Mouse (Mus musculus): Measurements from ENCODE around the gene Stox1. TPM values are rescaled to one million over a fixed set of nuclear protein-coding genes. Genes with fewer than 3 reads are reported as not detected.

Stox1 gene
- total RNA-seq, 4 experiments from 2014 or later = 0.60 to 0.95 (median 0.77) TPM

DNA sequence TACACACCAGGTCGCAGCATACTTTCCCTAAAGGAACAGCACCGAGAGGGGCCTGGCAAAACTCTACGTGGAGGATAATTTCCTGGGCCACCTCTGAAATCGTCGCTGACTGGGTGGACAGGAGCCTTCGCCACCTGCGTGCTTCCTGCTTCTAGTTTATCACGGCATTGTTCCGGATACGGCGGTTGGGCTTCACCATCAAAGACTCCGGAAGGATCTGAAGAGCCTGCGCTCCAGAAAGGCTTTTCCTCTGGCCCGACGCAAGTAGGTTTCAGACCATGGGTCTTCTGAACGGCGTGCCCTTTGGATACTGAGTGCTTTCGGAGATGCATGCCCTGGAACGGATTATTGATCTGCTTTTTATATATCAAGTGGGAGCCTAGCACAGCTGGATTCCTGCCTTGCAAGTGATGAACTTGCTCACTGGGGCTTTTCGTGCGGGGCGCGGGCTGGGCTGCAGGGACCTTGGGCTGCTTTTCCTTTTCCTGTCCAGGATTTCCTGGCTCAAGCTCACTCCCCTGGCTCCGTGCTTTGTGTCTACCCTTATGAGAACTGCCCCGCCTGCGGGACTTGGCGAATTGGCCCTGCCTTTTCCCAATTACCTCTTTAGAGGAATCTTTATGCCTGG is 60.9 kb downstream of the Stox1 start:
- peak; percentile 84 for DNase-seq (ENCODE audit: low spot score)

GRCm38 (mm10) chr10:62664171-62664570 is 61.8 kb downstream of the Stox1 start:
- peak; percentile 7 for DNase-seq (ENCODE audit: low spot score)

GRCm38 (mm10) chr10:62656711-62657110 is 69.2 kb downstream of the Stox1 start:
- DNase-seq (ENCODE audit: low spot score) = no peak

- DNase-seq (ENCODE audit: low spot score) = no peak
Observed at GRCm38 (mm10) chr10:62651961-62652360, 74.0 kb downstream of the Stox1 start.

GRCm38 (mm10) chr10:62650881-62651810 is 74.8 kb downstream of the Stox1 start, which contains the start of gene Ddx50:
Gene Ddx50 (minus strand): TSS chr10:62651218.
- DNase-seq (ENCODE audit: low spot score) = peak; percentile 99

GRCm38 (mm10) chr10:62650358-62650782 is 75.6 kb downstream of the Stox1 start:
- DNase-seq (ENCODE audit: low spot score) = no peak

Small RNAs within 50 kb of the gene (microRNA-seq; reads per million reads assigned to microRNA genes)
- gene Mir7215 = not detected

Other genes starting within 250 kb of the Stox1 start
- gene Vps26a, start 239.3 kb downstream of the Stox1 start, total RNA-seq (2022) = 10 to 100 TPM; 42.9 to 55.6 (median 50.1) TPM
- gene Srgn, start 198.7 kb downstream of the Stox1 start, total RNA-seq (2022) = 10 to 100 TPM; 36.1 to 45.8 (median 37.8) TPM
- gene Kif1bp, start 147.7 kb downstream of the Stox1 start, total RNA-seq (2022) = 10 to 100 TPM; 43.5 to 46.8 (median 44.8) TPM
- 10 to 100 TPM; 27.4 to 31.3 (median 29.2) TPM for gene Ddx21, start 123.8 kb downstream of the Stox1 start, total RNA-seq (2022)
- gene Ddx50, start 74.9 kb downstream of the Stox1 start, total RNA-seq (2022) = 10 to 100 TPM; 39.1 to 52.9 (median 45.5) TPM
- 10 to 100 TPM; 43.1 to 52.2 (median 47.1) TPM for gene Ccar1, start 66.2 kb upstream of the Stox1 start, total RNA-seq (2022)
- 1 to 10 TPM; 4.2 to 8.8 (median 6.8) TPM for gene Tet1, start 182.9 kb upstream of the Stox1 start, total RNA-seq (2022)
- gene Slc25a16, start 194.5 kb upstream of the Stox1 start, total RNA-seq (2022) = 10 to 100 TPM; 23.4 to 29.5 (median 23.9) TPM
- gene Dna2, start 220.9 kb upstream of the Stox1 start, total RNA-seq (2022) = under 1 TPM; 0.38 to 0.66 (median 0.57) TPM

All from heart, adult 8-10 months (tissue).